Mouse (Mus musculus): ENCODE results near the gene Thada.

DNA sequence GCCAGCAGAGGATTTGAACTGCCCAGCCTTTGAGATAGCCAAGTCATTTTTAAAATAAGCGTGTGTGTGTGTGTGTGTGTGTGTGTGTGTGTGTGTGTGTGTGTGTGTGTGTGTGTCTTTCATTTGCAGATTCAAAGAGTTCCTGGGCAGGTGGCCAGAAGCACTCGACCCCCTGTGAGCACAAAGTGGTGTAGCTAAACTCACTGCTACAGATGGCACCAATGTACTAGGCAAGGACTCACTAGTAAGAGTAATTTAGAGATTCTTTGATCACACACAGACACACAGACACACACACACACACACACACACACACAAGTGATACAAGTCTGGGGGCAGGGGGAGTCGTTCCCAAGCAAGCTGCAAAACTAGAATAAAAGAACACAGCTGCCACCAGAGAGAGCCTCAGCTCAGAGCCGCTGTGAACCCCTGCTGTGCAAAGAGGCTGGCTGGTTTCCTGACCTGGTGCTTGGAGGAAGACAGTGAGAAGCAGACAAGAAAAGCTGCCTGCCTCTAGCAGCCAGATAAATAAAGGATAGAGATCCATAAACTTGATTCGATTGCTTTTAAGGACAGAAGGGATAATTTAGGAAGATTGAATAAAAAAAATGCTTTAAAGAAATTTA is 26.4 kb upstream of the Thada start:
- TF ChIP-seq CTCF (IDR thresholded peaks at IDR 0.05; ENCODE audit: low read depth): no peak
- TF ChIP-seq EP300 (IDR thresholded peaks at IDR 0.05; ENCODE audit: low read depth): no peak
